Mouse (Mus musculus) lung, adult 2 months (tissue): Measurements from ENCODE around the gene St14.

Experiments used
- CTCF ChIP-seq: fragments of 200-500 bp; IDR thresholded peaks from 2 replicates; pipeline ENCODE4 v1.5.1; 2011; ENCODE audit warnings: mild to moderate bottlenecking, low read length, control low read depth; ENCODE audit not compliant: insufficient read depth
- POLR2A ChIP-seq: fragments of 200-500 bp; IDR thresholded peaks from 2 replicates; pipeline ENCODE4 v1.6.1; 2011; ENCODE audit warnings: low read depth, mild to moderate bottlenecking, control low read depth, low read length, borderline replicate concordance; ENCODE audit errors: extremely low read depth

GRCm38 (mm10) chr9:31117488-31117887 lies 14.2 kb downstream of the St14 start:
- TF ChIP-seq CTCF (no peak), POLR2A (no peak)
